Mouse (Mus musculus): Measurements from ENCODE around the gene Tmem219.

Tmem219 gene

GRCm38 (mm10) chr7:126862147-126862784 is 60.5 kb downstream of the Tmem219 start, which contains the start of gene Ino80e:
TSS of gene Ino80e (minus strand) at chr7:126862377.
- peak; percentile 94 for DNase-seq (ENCODE audit: extremely low spot score, low spot score)

- DNase-seq (ENCODE audit: extremely low spot score, low spot score): peak; percentile 94
Observed at GRCm38 (mm10) chr7:126861429-126862130, 61.1 kb downstream of the Tmem219 start, which contains the start of gene Hirip3. TSS of gene Hirip3 (plus strand) at chr7:126861972.

DNA sequence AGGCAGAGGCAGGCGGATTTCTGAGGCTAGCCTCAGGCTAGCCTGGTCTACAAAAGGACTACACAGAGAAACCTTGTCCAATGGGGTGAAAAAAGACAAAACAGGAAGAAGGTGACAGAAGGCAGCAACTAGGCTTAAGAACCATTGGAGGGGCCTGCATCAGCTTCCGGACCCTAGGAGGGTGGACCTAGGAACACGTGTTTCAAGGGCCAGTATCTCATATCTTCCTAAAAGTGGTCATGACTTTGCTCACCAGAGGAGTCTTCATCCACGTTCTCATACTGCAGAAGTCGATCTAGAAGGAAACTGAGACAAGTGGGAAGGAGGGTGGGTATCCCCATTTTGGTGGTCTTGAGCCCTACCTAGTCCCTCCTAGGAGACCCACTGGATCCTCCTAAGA is 61.7 kb downstream of the Tmem219 start:
- no peak for DNase-seq (ENCODE audit: extremely low spot score, low spot score)

GRCm38 (mm10) chr7:126856741-126857420 is 65.8 kb downstream of the Tmem219 start:
- no peak for DNase-seq (ENCODE audit: extremely low spot score, low spot score)

DNA sequence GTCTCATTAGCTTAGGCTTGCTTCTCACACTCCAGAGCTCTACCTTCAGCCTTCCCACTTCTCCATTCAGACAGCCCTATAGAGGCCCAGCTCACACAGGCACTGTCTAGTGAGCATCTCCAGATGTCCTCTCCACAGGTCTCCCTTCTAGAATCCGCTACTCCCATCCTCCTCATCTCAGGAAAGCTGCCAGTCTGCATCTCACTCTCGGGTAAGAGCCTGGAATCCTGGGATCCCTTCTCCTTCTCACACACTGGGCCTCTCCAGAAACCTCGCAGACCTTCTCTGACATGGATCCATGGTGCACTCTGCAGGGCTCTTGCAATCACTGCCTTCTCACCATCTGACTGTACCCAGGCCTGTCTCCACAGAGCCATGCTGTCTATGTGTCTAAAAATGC is 67.1 kb downstream of the Tmem219 start:
- no peak for DNase-seq (ENCODE audit: extremely low spot score, low spot score)

GRCm38 (mm10) chr7:126853454-126853853 is 69.3 kb downstream of the Tmem219 start:
- DNase-seq (ENCODE audit: extremely low spot score, low spot score): no peak

- DNase-seq (ENCODE audit: extremely low spot score, low spot score): no peak
Observed at GRCm38 (mm10) chr7:126851192-126851591, 71.5 kb downstream of the Tmem219 start.

- no peak for DNase-seq (ENCODE audit: extremely low spot score, low spot score)
Observed at GRCm38 (mm10) chr7:126850161-126850560, 72.6 kb downstream of the Tmem219 start.

DNA sequence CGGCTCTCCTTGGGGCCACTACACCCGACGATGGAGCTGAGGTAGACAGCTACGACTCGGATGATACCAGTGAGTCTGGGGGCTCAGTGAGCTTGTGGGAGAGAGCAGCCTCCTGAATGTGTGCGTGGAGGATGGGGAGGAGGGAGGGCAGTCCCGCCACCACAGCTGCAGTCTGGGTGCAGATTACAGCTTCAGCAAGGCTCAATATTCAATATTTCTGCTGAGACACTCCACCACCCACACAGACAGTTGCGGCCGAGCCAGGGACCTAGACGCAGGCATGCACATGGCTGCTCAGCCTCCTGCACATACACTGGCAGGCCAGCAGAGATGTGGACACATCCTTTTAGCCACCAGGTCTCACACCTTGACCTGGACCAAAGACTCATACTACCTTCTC is 73.9 kb downstream of the Tmem219 start:
- no peak for DNase-seq (ENCODE audit: extremely low spot score, low spot score)

- peak; percentile 71 for DNase-seq (ENCODE audit: extremely low spot score, low spot score)
Observed at GRCm38 (mm10) chr7:126847421-126848398, 75.0 kb downstream of the Tmem219 start.

DNA sequence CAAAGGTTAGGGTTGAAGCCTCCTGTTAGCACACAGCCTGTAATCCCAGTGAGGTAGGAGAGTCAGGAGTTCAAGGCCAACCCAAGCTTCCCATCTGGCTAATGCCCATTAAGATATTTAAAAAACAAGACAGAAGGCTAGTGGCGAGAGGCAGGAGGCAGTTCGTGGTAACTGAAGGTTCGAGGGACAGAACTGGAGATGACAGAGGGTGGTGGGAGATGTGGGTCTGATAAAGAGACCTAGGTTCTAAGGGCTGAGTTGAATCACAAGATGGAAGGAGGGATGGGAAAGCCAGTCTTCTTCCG is 75.6 kb downstream of the Tmem219 start, which contains the start of gene Doc2a:
TSS of gene Doc2a (plus strand) at position 301 of the 305 bp plus-strand sequence.
- no peak for DNase-seq (ENCODE audit: extremely low spot score, low spot score)

DNA sequence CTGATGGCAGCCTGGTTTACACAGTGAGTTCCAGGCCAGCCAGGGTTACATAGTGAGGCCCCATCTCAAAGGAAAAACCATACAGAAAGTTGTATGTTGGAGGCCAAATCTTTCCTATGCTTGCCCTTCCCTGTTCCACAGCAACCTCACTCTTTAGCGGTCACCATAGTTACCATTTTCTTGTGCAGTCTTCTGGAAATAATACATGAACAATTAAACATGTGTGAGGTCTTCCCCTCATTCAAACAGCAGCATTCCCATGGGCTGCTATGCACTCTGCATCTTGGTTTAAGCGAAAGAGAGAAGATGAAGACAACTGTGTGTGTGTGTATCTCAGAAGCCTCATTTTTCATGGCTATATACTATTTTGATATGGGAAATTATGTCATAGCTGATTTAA is 77.2 kb downstream of the Tmem219 start:
- DNase-seq (ENCODE audit: extremely low spot score, low spot score): no peak

DNA sequence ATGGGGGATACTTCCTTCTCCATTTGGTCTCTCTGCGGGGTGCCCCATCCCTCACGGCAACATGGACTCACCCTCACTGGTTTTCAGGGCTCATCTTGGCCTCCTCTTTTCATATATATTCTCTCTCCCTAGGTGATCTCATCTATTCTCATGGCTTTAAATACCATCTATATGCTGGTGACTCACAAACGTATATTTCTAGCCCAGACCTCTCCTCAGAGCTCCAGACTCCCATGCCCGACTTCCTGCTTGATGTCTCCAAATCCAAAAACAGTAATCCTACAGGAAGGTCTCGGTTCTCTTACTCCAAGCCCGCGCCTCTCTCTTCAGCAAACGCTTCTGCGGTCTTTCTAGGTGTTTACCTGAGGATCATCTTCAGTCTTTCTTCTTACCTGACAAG is 79.4 kb downstream of the Tmem219 start:
- DNase-seq (ENCODE audit: extremely low spot score, low spot score): no peak

Measured in neural tube, embryonic 10.5 days (tissue).